Mouse (Mus musculus): ENCODE measurements around the gene Shisa7. TPM values are rescaled to one million over a fixed set of nuclear protein-coding genes. Genes with fewer than 3 reads are reported as not detected.
A peak's percentile ranks its signal among the peaks of the same experiment; 100 is the strongest.
"Not testable (repeated sequence)": the region's sequence is repeated elsewhere in the genome, so short reads cannot be mapped to it uniquely, and the experiment has no call there.

Gene Shisa7
- polyA plus RNA-seq, 1 experiment from 2014 or later = 0.52 TPM

DNA sequence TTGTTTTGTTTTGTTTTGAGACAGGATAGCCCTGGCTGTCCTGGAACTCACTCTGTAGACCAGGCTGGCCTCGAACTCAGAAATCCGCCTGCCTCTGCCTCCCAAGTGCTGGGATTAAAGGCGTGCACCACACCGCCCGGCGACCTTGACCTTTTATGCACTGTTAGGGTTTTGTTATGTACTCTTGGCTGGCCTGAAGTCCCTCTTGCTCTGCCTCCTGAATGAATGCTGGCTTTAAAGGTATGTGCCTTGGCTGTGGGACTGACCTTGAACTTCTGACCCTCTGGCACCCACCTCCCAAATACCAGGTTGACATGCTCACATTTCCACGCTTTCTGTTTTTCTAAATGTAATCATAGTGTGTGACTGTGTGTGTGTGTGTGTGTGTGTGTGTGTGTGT is 23.6 kb downstream of the Shisa7 start:
- not testable (repeated sequence) for ATAC-seq (ENCODE audit: insufficient number of reproducible peaks, insufficient read depth, low FRiP score, low TSS enrichment); H3K27ac ChIP-seq

DNA sequence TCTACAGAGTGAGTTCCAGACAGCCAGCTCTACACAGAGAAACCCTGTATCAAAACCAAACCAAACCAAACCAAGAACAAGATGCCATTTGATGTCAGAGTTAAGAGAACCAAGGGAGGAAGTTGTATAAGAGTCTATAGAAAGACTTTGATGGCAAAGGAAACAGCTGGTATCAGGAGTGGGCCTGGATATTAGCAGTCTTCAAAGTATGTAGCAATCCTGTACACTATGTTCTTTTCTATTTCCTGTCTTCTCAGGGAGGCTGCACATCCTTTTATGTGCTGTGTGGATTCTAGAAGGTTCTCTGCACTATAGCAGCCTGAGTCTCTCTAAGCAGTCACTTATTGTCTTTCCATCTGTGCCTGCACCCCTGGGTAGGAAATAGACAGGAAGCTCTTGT is 27.9 kb downstream of the Shisa7 start:
- no peak for ATAC-seq (ENCODE audit: insufficient number of reproducible peaks, insufficient read depth, low FRiP score, low TSS enrichment)
- no peaks in the 10 kb centered on the region for H3K36me3 ChIP-seq
- no peak overlapping the region for H3K27ac ChIP-seq
- no peaks in the 10 kb centered on the region for H3K27me3 ChIP-seq
- H3K4me2 ChIP-seq (replicated peaks) = no peak overlapping the region
- no peak overlapping the region for H3K4me3 ChIP-seq
- H3K9me3 ChIP-seq = no peaks in the 10 kb centered on the region
- no peak overlapping the region for H3K9ac ChIP-seq
- peaks cover 5% of the 10 kb centered on the region for H3K4me1 ChIP-seq

More for the DNA sequence above, 23.6 kb downstream of the Shisa7 start:
- WGBS = 93% methylated on average over 7 of the region's 7 CpGs
- H3K4me2 ChIP-seq (replicated peaks); H3K4me3 ChIP-seq; H3K36me3 ChIP-seq; H3K4me1 ChIP-seq; H3K27me3 ChIP-seq; H3K9ac ChIP-seq; H3K9me3 ChIP-seq: not testable (repeated sequence)

DNA sequence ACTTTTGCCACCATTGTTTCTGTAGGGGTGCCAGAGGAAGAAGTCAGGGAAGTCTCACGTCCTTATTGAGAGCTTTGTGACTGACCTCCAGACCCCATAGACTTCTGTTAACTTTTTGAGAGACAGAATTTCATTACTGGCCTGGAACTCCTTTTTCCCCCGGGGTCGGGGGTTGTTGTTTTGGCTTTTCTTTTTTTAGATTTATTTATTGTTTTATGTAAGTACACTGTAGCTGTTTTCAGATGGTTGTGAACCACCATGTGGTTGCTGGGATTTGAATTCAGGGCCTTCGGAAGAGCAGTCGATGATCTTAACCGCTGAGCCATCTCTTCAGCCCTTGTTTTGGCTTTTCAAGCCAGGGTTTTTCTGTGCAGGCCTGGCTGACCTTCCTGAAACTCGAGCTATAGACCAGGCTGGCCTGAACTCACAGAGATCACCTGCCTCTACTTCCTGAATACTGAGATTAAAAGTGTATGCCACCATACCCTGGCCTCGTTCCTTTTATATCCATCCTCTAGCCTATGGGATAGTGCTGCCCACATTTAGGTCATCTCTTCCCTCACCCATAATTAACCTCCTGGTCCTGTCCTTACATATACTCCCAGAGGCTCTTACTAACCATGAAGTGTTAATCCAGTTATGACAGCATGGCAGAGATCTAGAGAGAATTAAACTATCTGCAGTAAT is 31.2 kb downstream of the Shisa7 start:
- peak overlapping the region; percentile 55 for H3K4me2 ChIP-seq (replicated peaks)
- WGBS = 25% methylated on average over 8 of the region's 8 CpGs
- ATAC-seq (ENCODE audit: insufficient number of reproducible peaks, insufficient read depth, low FRiP score, low TSS enrichment) = no peak
- H3K27ac ChIP-seq = peak overlapping the region; percentile 83
- peak overlapping the region; percentile 44 for H3K9ac ChIP-seq
- H3K9me3 ChIP-seq = no peaks in the 10 kb centered on the region
- peaks cover 24% of the 10 kb centered on the region for H3K36me3 ChIP-seq
- H3K4me3 ChIP-seq = peak overlapping the region; percentile 100
- H3K27me3 ChIP-seq = no peaks in the 10 kb centered on the region
- peaks cover 26% of the 10 kb centered on the region for H3K4me1 ChIP-seq

DNA sequence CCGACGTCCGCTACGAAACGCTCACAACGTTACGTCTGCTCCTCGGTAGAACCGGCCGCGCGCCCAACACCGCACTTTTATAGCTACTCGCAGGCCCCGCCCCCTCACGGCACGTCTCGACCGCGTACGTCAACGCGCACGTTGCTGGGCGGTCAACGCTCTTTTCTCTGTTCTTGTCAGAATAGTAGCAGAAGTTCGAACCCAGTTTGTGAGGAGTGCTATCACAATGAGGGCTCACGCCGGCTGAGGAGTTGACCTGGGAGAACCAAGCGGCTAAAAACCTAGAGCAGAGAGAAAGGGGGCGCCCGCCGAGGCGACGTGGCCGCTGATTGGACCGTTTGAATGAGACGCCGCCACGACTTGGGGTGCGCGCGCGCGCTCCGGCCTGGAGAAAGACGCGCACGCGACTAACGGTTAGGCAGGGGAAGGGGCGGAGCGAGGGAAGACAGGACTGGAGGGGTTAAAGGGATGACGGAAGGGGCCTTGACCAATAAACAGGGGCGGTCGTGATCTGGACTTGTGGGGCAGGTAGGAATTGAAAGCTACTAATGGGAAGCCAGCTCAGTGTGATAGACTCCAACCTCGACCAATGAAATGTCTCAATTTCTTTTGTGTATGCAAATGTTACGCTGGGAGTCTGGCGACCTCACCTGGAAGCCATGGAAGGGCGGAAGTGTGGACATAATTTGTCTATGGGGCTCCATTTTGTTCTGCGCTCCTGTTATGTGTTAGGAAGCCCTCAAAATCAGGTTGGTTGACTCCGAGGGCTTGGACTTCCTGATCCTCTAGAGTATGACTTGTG is 32.0 kb downstream of the Shisa7 start, which contains the start of gene Ube2s:
Ube2s (minus strand) TSS at position 288 of the 802 bp plus-strand sequence.
- under 1% methylated on average over 62 of the region's 62 CpGs for WGBS
- H3K27me3 ChIP-seq = no peaks in the 10 kb centered on the region
- no peaks in the 10 kb centered on the region for H3K9me3 ChIP-seq
- ATAC-seq (ENCODE audit: insufficient number of reproducible peaks, insufficient read depth, low FRiP score, low TSS enrichment) = peak; percentile 99
- H3K27ac ChIP-seq = peak within 1 kb of the TSS; percentile 94
- H3K4me2 ChIP-seq (replicated peaks) = peak within 1 kb of the TSS; percentile 81
- H3K36me3 ChIP-seq = peaks cover 28% of the 10 kb centered on the region
- peak within 1 kb of the TSS; percentile 100 for H3K4me3 ChIP-seq
- peak within 1 kb of the TSS; percentile 99 for H3K9ac ChIP-seq
- H3K4me1 ChIP-seq = peaks cover 26% of the 10 kb centered on the region

DNA sequence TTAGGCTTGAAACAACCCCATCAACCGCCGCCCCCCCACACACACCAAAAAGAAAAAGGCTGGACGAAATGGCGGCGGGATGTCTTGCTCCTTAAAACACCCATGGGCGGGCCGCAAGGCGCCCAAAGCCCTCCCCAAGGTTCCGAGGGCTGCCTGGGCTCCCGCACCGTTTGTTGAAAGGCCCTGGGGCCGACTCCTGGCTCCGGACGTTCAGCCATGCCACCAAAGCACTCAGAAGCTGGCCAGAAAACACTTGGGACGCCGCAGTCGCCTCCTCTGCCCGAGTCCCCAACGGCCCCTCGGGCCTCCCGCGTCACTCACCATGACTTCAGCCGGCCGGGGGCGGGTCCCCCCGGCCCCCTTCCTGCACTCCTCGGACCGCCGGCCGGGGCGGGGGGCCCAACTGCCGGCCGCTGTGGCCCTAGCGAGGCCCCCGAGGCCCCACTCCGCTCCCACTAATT is 32.6 kb downstream of the Shisa7 start:
- Histone ChIP-seq H3K9ac (peak overlapping the region; percentile 99), H3K27me3 (no peaks in the 10 kb centered on the region), H3K4me2 (replicated peaks) (peak overlapping the region; percentile 81), H3K4me1 (peaks cover 26% of the 10 kb centered on the region), H3K4me3 (peak overlapping the region; percentile 100), H3K9me3 (no peaks in the 10 kb centered on the region), H3K27ac (peak overlapping the region; percentile 94), H3K36me3 (peaks cover 34% of the 10 kb centered on the region)
- ATAC-seq (ENCODE audit: insufficient number of reproducible peaks, insufficient read depth, low FRiP score, low TSS enrichment) = no peak
- WGBS = under 1% methylated on average over 36 of the region's 36 CpGs

DNA sequence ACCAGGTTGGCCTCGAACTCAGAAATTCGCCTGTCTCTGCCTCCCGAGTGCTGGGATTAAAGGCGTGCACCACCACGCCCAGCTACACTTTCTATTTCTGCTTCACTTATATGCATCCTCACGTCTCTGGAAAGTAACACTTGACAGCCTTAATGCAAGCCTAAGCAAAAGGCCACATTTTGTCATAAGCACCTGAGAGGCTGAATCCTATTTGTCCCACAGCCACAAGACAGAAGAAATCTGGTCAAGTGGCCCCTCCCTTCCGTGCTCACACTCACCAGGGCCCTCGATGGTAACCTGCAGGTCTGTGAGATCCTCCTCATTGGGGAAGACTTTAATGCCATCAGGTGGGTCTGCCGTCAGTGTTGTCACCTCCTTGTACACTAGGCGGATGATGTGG is 33.4 kb downstream of the Shisa7 start:
- peak overlapping the region; percentile 100 for H3K4me3 ChIP-seq
- H3K4me2 ChIP-seq (replicated peaks) = peak overlapping the region; percentile 81
- H3K9me3 ChIP-seq; H3K27me3 ChIP-seq; ATAC-seq (ENCODE audit: insufficient number of reproducible peaks, insufficient read depth, low FRiP score, low TSS enrichment); H3K27ac ChIP-seq: not testable (repeated sequence)
- peak overlapping the region; percentile 99 for H3K9ac ChIP-seq
- H3K36me3 ChIP-seq = peaks cover 42% of the 10 kb centered on the region
- H3K4me1 ChIP-seq = peaks cover 26% of the 10 kb centered on the region
- WGBS = 43% methylated on average over 10 of the region's 10 CpGs

DNA sequence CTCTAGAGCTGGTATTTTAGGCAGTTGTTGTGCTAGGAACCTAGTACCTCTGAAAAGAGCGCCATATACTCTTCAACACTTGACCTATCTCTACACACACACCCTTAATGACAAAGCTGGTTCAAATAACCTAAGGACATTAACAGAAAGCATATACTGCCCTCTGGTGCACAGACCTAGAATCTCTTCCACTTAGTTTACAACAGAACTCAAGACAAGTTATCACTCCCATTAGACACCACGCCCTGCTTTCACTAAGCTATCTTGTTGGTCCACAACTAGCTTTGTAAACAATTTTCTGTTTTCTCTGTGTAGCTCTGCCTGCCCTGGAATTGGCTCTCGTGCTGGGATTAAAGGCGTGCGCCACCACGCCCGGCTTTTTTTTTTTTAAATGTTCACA is 37.8 kb downstream of the Shisa7 start:
- Histone ChIP-seq H3K36me3 (peaks cover 50% of the 10 kb centered on the region), H3K4me3 (no peak overlapping the region), H3K4me1 (peaks cover 22% of the 10 kb centered on the region), H3K4me2 (replicated peaks) (no peak overlapping the region), H3K27ac (no peak overlapping the region), H3K9ac (no peak overlapping the region), H3K9me3 (no peaks in the 10 kb centered on the region), H3K27me3 (no peaks in the 10 kb centered on the region)
- ATAC-seq (ENCODE audit: insufficient number of reproducible peaks, insufficient read depth, low FRiP score, low TSS enrichment) = no peak
- 90% methylated on average over 7 of the region's 7 CpGs for WGBS

DNA sequence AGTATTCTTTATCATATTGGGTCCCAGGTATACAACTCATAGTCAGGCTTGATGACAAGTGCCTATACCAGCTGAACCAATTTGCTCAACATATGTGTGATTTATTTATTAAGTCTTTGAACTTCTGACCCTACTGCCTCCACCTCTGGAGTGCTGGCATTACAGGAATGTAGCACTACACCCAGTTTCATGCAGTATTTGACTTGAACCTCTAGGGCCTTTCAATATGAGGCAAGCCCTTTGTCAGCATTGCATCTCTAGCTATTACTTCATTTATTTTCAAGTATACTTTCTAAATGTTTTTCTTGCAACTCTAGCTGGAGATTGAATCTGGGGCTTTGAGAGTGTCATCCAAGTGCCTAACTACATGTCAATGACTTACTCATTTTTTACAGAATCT is 42.2 kb downstream of the Shisa7 start:
- H3K4me3 ChIP-seq = no peak overlapping the region
- ATAC-seq (ENCODE audit: insufficient number of reproducible peaks, insufficient read depth, low FRiP score, low TSS enrichment) = no peak

DNA sequence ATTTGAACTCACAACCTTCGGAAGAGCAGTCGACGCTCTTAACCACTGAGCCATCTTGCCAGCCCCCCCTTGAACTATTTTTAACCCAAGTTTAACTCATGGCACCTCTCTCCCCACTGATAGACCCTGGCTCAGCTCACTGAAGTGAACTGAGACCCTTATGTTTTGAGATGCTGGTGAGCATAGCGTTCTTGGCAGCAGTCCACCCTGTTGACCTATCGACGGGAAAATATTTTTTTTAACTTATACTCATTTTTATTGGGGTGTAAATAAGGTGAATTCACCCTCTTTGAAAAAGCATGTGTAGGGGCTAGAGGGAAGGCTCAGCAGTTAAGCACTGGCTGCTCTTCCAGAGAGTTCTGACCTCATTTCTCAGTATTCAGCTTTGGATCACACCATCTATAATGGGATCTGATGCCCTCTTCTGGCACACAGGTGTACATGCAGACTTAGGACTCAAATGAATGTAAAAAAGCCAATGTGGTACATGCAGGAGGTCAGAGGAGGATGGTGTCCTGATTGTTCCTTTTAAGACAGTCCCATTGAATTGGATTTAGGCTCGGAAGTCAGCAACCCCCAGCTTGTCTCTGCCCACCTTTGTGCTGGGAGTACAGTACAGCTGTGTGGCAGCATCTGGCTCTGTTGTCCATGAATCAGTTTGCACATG is 48.6 kb downstream of the Shisa7 start:
- ATAC-seq (ENCODE audit: insufficient number of reproducible peaks, insufficient read depth, low FRiP score, low TSS enrichment) = no peak
- H3K36me3 ChIP-seq = peaks cover 42% of the 10 kb centered on the region

More for the DNA sequence above, 42.2 kb downstream of the Shisa7 start:
- Histone ChIP-seq H3K4me1 (no peaks in the 10 kb centered on the region), H3K27ac (no peak overlapping the region), H3K9ac (no peak overlapping the region), H3K4me2 (replicated peaks) (no peak overlapping the region), H3K36me3 (peaks cover 31% of the 10 kb centered on the region), H3K9me3 (no peaks in the 10 kb centered on the region), H3K27me3 (no peaks in the 10 kb centered on the region)

DNA sequence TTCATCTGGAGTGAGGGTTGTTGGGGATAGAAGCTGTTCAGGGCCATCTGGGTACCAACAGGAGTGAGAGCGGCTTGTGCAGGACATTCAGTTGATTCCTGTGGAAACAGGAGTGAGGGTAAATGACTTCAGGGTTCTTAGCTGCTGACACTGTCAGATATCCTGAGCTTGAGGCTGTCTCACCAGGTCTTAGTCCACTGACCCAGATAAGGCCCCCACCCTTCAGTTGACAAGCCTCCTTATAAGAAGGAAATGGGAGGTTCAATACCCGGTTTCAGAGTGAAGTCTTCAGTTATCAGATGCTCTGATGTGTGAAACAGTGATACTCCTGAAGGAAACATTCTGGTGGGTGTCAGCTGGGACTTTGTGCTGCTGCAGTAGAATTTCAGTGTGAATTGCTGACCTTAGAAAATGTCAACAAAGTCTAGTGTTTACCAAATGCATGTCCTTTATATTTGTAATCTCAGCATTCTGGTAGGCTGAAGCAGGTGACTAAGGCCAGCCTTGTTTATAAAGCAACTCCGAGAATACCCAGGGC is 49.8 kb downstream of the Shisa7 start:
- Histone ChIP-seq H3K9me3 (no peaks in the 10 kb centered on the region), H3K27me3 (peaks cover 4% of the 10 kb centered on the region; the same call in 1 of the 2 replicates), H3K36me3 (peaks cover 42% of the 10 kb centered on the region), H3K9ac (no peak overlapping the region), H3K4me2 (replicated peaks) (no peak overlapping the region), H3K27ac (no peak overlapping the region), H3K4me3 (no peak overlapping the region; the same call in 1 of the 2 replicates), H3K4me1 (peaks cover 12% of the 10 kb centered on the region)
- no peak for ATAC-seq (ENCODE audit: insufficient number of reproducible peaks, insufficient read depth, low FRiP score, low TSS enrichment)
- WGBS = 83% methylated on average over 3 of the region's 3 CpGs

More for the DNA sequence above, 48.6 kb downstream of the Shisa7 start:
- Histone ChIP-seq H3K4me3 (no peak overlapping the region), H3K4me1 (peaks cover 12% of the 10 kb centered on the region), H3K9ac (no peak overlapping the region), H3K4me2 (replicated peaks) (no peak overlapping the region), H3K27ac (no peak overlapping the region), H3K27me3 (no peaks in the 10 kb centered on the region), H3K9me3 (no peaks in the 10 kb centered on the region)
- WGBS = 69% methylated on average over 7 of the region's 7 CpGs

DNA sequence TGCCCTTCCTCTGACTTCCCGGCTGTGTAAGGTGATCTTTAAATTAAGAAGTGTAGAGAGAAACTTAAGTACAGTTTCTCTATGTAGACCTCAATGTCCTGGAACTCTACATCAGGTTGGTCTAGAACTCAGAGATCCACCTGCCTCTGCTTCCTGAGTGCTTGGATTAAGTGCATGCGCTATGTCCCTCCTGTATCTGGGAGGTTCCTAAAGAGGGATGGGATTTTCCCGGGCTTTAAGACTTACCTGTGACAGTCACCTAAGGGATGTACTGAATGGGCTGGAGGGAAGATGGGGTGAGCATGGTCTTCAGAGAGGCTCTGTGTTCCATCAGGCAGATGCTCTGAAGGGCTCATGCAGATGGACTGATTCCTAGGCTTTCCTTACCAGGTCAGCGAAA is 50.8 kb downstream of the Shisa7 start:
- Histone ChIP-seq H3K9me3 (no peaks in the 10 kb centered on the region), H3K27ac (peak overlapping the region; percentile 93), H3K36me3 (peaks cover 42% of the 10 kb centered on the region), H3K4me3 (peak overlapping the region; percentile 80), H3K4me1 (peaks cover 12% of the 10 kb centered on the region), H3K4me2 (replicated peaks) (peak overlapping the region; percentile 93), H3K27me3 (peaks cover 4% of the 10 kb centered on the region; the same call in 1 of the 2 replicates), H3K9ac (peak overlapping the region; percentile 92)
- 34% methylated on average over 4 of the region's 4 CpGs for WGBS
- no peak for ATAC-seq (ENCODE audit: insufficient number of reproducible peaks, insufficient read depth, low FRiP score, low TSS enrichment)

All from embryonic facial prominence, embryonic 12.5 days (tissue).